Mouse (Mus musculus): ENCODE data around the gene Gm5799. TPM values are rescaled to one million over a fixed set of nuclear protein-coding genes. Genes with fewer than 3 reads are reported as not detected.

The Gm5799 gene
- polyA plus RNA-seq (2015; fragmentation: Nextera tagmentation; extraction: Ambion mirVana), result not detected in 2 replicates

DNA sequence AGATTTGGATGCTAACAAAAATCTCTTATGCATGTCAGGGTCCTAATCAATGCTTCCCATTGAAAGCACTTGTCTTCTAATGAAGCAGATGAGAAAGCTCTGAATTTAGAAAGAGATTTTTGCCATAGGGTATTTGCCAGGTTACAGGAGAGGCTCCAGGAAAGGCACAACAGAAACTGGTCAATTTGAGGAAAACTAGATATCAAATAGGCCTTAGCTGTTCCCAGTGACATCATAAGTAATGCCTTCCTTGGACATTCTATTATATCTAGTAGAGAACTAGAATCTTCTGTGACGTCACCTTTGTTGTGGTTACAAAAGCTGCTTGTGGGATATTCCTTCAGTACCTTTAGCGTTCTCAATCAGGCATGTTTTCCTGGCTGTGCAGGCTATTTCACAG, at the start of gene Gm5799:
Gene Gm5799, plus strand, starts transcription at position 301 of the 400 bp plus-strand sequence.

DNA sequence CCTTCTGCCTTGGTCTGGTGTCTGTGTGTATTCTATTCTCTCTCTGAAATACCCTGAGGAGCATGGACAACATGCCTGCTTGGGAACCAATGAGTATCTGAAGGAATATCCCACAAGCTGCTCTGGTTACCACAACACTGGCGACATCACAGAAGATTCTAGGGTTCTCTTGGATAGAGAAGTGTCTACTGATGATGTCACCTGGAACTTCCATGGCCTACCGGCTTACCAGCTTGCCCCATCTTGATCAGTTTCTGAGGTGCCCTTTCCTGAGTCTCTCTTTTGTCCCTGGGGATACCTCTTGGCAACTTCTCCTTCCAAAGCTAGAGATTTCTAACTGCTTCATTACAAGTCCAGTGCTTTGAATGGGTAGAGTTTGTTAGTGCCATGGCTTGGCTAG, 35.7 kb downstream of the Gm5799 start, which contains the start of gene Gm17654:
Gene Gm17654, minus strand, starts transcription at position 101 of the 400 bp plus-strand sequence.

Other genes starting within 250 kb of the Gm5799 start
- not detected in 2 replicates for gene Gm8127, start 249.7 kb upstream of the Gm5799 start, polyA plus RNA-seq (2015; fragmentation: Nextera tagmentation; extraction: Ambion mirVana)
- not detected in 2 replicates for gene 1700001F09Rik, start 195.8 kb upstream of the Gm5799 start, polyA plus RNA-seq (2015; fragmentation: Nextera tagmentation; extraction: Ambion mirVana)
- gene Gm8138, start 127.2 kb upstream of the Gm5799 start, polyA plus RNA-seq (2015; fragmentation: Nextera tagmentation; extraction: Ambion mirVana), result not detected in 2 replicates
- not detected in 2 replicates for gene Gm17654, start 35.6 kb downstream of the Gm5799 start, polyA plus RNA-seq (2015; fragmentation: Nextera tagmentation; extraction: Ambion mirVana)
- not detected in 2 replicates for gene Gm10375, start 64.4 kb downstream of the Gm5799 start, polyA plus RNA-seq (2015; fragmentation: Nextera tagmentation; extraction: Ambion mirVana)
- not detected in 2 replicates for gene Gm8165, start 133.6 kb downstream of the Gm5799 start, polyA plus RNA-seq (2015; fragmentation: Nextera tagmentation; extraction: Ambion mirVana)
- 0.72 and 1.2 TPM in 2 replicates for gene Gm7324, start 154.3 kb downstream of the Gm5799 start, polyA plus RNA-seq (2015; fragmentation: Nextera tagmentation; extraction: Ambion mirVana)
- not detected in 2 replicates for gene Gm16506, start 183.9 kb downstream of the Gm5799 start, polyA plus RNA-seq (2015; fragmentation: Nextera tagmentation; extraction: Ambion mirVana)
- gene Gm6526, start 204.3 kb downstream of the Gm5799 start, polyA plus RNA-seq (2015; fragmentation: Nextera tagmentation; extraction: Ambion mirVana), result not detected in 2 replicates
- not detected in 2 replicates for gene Gm8180, start 241.2 kb downstream of the Gm5799 start, polyA plus RNA-seq (2015; fragmentation: Nextera tagmentation; extraction: Ambion mirVana)

All from neural tube, postnatal 0 days (tissue).